In genomic region chr11:70564276-70564873, GRCm38 (mm10) we compare ENCODE assay signal across 9 mouse cellular contexts. TPM values are rescaled to one million over a fixed set of nuclear protein-coding genes. Genes with fewer than 3 reads are reported as not detected.
DNase-seq lines count a peak whose midpoint lies in the region; ATAC-seq and TF ChIP-seq lines count a peak whose summit lies in the region.
"Had no signal": no experiment of that assay in that cellular context is flagged by ENCODE, and none has a peak within 500 bp of the region (broad histone marks: within the 10 kb centered on the region; RNA-seq: fewer than 3 reads in every experiment).

No protein-coding gene starts in this region.

- no peaks in the 10 kb centered on the region for H3K36me3 ChIP-seq in lung, postnatal 0 days (ENCODE audit: insufficient read depth, low read length)
- peaks cover 5% of the 10 kb centered on the region; the same call in 1 of the 2 replicates for H3K36me3 ChIP-seq in hindbrain, embryonic 13.5 days
- peaks cover 8% of the 10 kb centered on the region; the same call in 1 of the 2 replicates for H3K36me3 ChIP-seq in limb, embryonic 15.5 days

- no peak for DNase-seq in lung, postnatal 0 days (ENCODE audit: low spot score)
- no peak for DNase-seq in lung, postnatal 14 days
- DNase-seq in yolk sac, embryonic 10.5 days (ENCODE audit: low spot score) = peak; percentile 66
- no peak for DNase-seq in left cerebral cortex, adult 18-20 months (ENCODE audit: low spot score in 2 of 2)
- no peak for DNase-seq in lung, postnatal 25 days (ENCODE audit: low spot score)
- DNase-seq in layer of hippocampus, postnatal 10 days (ENCODE audit: low spot score in 2 of 2) = no peak

- peak overlapping the region; percentile 85; the same call in 1 of the 2 replicates for H3K4me3 ChIP-seq in lung, postnatal 0 days (ENCODE audit: low read depth, low read length)
- H3K4me3 ChIP-seq in hindbrain, embryonic 13.5 days = peak overlapping the region; percentile 95
- H3K4me3 ChIP-seq in limb, embryonic 15.5 days = peak overlapping the region; percentile 90

- no peak for ATAC-seq in lung, postnatal 0 days
- no peak for ATAC-seq in hindbrain, embryonic 13.5 days (ENCODE audit: low FRiP score)
- no peak for ATAC-seq in limb, embryonic 15.5 days (ENCODE audit: insufficient number of reproducible peaks, low FRiP score, low TSS enrichment, low read depth)

- no peak overlapping the region; the same call in 1 of the 2 replicates for H3K9ac ChIP-seq in lung, postnatal 0 days (replicated peaks; ENCODE audit: low read depth)
- H3K9ac ChIP-seq in hindbrain, embryonic 13.5 days = peak overlapping the region; percentile 92
- H3K9ac ChIP-seq in limb, embryonic 15.5 days = no peak overlapping the region

- TF ChIP-seq EP300 in lung, postnatal 0 days (IDR thresholded peaks at IDR 0.05) = no peak

- 23% methylated on average over 4 of the region's 4 CpGs for WGBS in lung, postnatal 0 days
- 43% methylated on average over 4 of the region's 4 CpGs for WGBS in hindbrain, embryonic 13.5 days
- WGBS in limb, embryonic 15.5 days = 25% methylated on average over 4 of the region's 4 CpGs

- H3K4me1 ChIP-seq in lung, postnatal 0 days (ENCODE audit: insufficient read depth, low read depth, low read length) = peaks cover 7% of the 10 kb centered on the region; the same call in 1 of the 2 replicates
- H3K4me1 ChIP-seq in hindbrain, embryonic 13.5 days (replicated peaks) = peaks cover 47% of the 10 kb centered on the region
- H3K4me1 ChIP-seq in limb, embryonic 15.5 days = peaks cover 37% of the 10 kb centered on the region

- peak overlapping the region; percentile 88 for H3K27ac ChIP-seq in lung, postnatal 0 days (ENCODE audit: low read length)
- H3K27ac ChIP-seq in hindbrain, embryonic 13.5 days = peak overlapping the region; percentile 91; the same call in 1 of the 2 replicates
- no peak overlapping the region for H3K27ac ChIP-seq in limb, embryonic 15.5 days

- TF ChIP-seq CTCF in lung, postnatal 0 days (IDR thresholded peaks at IDR 0.05) = no peak

- no peaks in the 10 kb centered on the region for H3K9me3 ChIP-seq in lung, postnatal 0 days (ENCODE audit: low read length)
- H3K9me3 ChIP-seq in hindbrain, embryonic 13.5 days = no peaks in the 10 kb centered on the region
- no peaks in the 10 kb centered on the region for H3K9me3 ChIP-seq in limb, embryonic 15.5 days

- peak overlapping the region; percentile 95 for H3K4me2 ChIP-seq in lung, postnatal 0 days (replicated peaks; ENCODE audit: low read depth, low read length)
- H3K4me2 ChIP-seq in hindbrain, embryonic 13.5 days = peak overlapping the region; percentile 94
- peak overlapping the region; percentile 90 for H3K4me2 ChIP-seq in limb, embryonic 15.5 days

- H3K27me3 ChIP-seq in lung, postnatal 0 days (replicated peaks; ENCODE audit: insufficient read depth, low read length) = no peaks in the 10 kb centered on the region
- H3K27me3 ChIP-seq in hindbrain, embryonic 13.5 days = no peaks in the 10 kb centered on the region
- no peaks in the 10 kb centered on the region for H3K27me3 ChIP-seq in limb, embryonic 15.5 days

RNA-seq across cellular contexts. Expression of gene Mink1, which starts 1.7 kb away (rescaled TPM):
- 7.4 and 7.6 TPM in 2 replicates for polyA plus RNA-seq in lung, postnatal 0 days (2015; fragmentation: Nextera tagmentation; extraction: Ambion mirVana)
- polyA plus RNA-seq in hindbrain, embryonic 13.5 days (2015; fragmentation: Nextera tagmentation; extraction: Ambion mirVana) = 14.2 and 15.3 TPM in 2 replicates
- polyA plus RNA-seq in limb, embryonic 15.5 days (2015; fragmentation: Nextera tagmentation; extraction: Ambion mirVana) = 14.1 TPM in 2 replicates
- 100 to 1,000 TPM; 396 to 435 TPM for total RNA-seq in left cerebral cortex, adult 18-20 months (2021)
- 100 to 1,000 TPM; 208 to 249 TPM for total RNA-seq in layer of hippocampus, postnatal 10 days (2021)

RNA-seq across cellular contexts. Expression of gene Pld2, which starts 24.5 kb away (rescaled TPM):
- polyA plus RNA-seq in lung, postnatal 0 days (2015; fragmentation: Nextera tagmentation; extraction: Ambion mirVana) = 10.8 and 13.5 TPM in 2 replicates
- polyA plus RNA-seq in hindbrain, embryonic 13.5 days (2015; fragmentation: Nextera tagmentation; extraction: Ambion mirVana) = 9.0 and 10.1 TPM in 2 replicates
- 10.4 and 11.9 TPM in 2 replicates for polyA plus RNA-seq in limb, embryonic 15.5 days (2015; fragmentation: Nextera tagmentation; extraction: Ambion mirVana)
- 10 to 100 TPM; 13.3 to 15.8 TPM for total RNA-seq in left cerebral cortex, adult 18-20 months (2021)
- 10 to 100 TPM; 25.0 to 25.6 TPM for total RNA-seq in layer of hippocampus, postnatal 10 days (2021)

RNA-seq across cellular contexts. Expression of gene Gm40193, which starts 31.6 kb away (rescaled TPM):
- not detected in 2 replicates for polyA plus RNA-seq in lung, postnatal 0 days (2015; fragmentation: Nextera tagmentation; extraction: Ambion mirVana)
- polyA plus RNA-seq in hindbrain, embryonic 13.5 days (2015; fragmentation: Nextera tagmentation; extraction: Ambion mirVana) = not detected in 2 replicates
- polyA plus RNA-seq in limb, embryonic 15.5 days (2015; fragmentation: Nextera tagmentation; extraction: Ambion mirVana) = not detected in 2 replicates
- total RNA-seq in left cerebral cortex, adult 18-20 months (2021) = not detected
- not detected for total RNA-seq in layer of hippocampus, postnatal 10 days (2021)
- polyA plus RNA-seq: gonadal fat pad, adult 2 months had no signal

RNA-seq across cellular contexts. Expression of gene Psmb6, which starts 39.2 kb away (rescaled TPM):
- 451 and 505 TPM in 2 replicates for polyA plus RNA-seq in lung, postnatal 0 days (2015; fragmentation: Nextera tagmentation; extraction: Ambion mirVana)
- polyA plus RNA-seq in hindbrain, embryonic 13.5 days (2015; fragmentation: Nextera tagmentation; extraction: Ambion mirVana) = 802 and 803 TPM in 2 replicates
- polyA plus RNA-seq in limb, embryonic 15.5 days (2015; fragmentation: Nextera tagmentation; extraction: Ambion mirVana) = 660 and 698 TPM in 2 replicates
- 100 to 1,000 TPM; 184 to 189 TPM for total RNA-seq in left cerebral cortex, adult 18-20 months (2021)
- 100 to 1,000 TPM; 221 to 229 TPM for total RNA-seq in layer of hippocampus, postnatal 10 days (2021)

RNA-seq across cellular contexts. Expression of gene Gltpd2, which starts 45.4 kb away (rescaled TPM):
- polyA plus RNA-seq in lung, postnatal 0 days (2015; fragmentation: Nextera tagmentation; extraction: Ambion mirVana) = 0.64 and 0.86 TPM in 2 replicates
- polyA plus RNA-seq in hindbrain, embryonic 13.5 days (2015; fragmentation: Nextera tagmentation; extraction: Ambion mirVana) = 0.25 and 0.29 TPM in 2 replicates
- 0.26 and 0.65 TPM in 2 replicates for polyA plus RNA-seq in limb, embryonic 15.5 days (2015; fragmentation: Nextera tagmentation; extraction: Ambion mirVana)
- total RNA-seq in left cerebral cortex, adult 18-20 months (2021) = not detected
- total RNA-seq in layer of hippocampus, postnatal 10 days (2021) = not detected
- polyA plus RNA-seq: gonadal fat pad, adult 2 months had no signal
